Mouse (Mus musculus) neural tube, embryonic 14.5 days (tissue): ENCODE data around the gene Ufsp1. TPM values are rescaled to one million over a fixed set of nuclear protein-coding genes. Genes with fewer than 3 reads are reported as not detected.
A peak's percentile ranks its signal among the peaks of the same experiment; 100 is the strongest.
"Not testable (repeated sequence)": the region's sequence is repeated elsewhere in the genome, so short reads cannot be mapped to it uniquely, and the experiment has no call there.

Experiments used
- ATAC-seq: fragments of 200-750 bp; cut with Nextera tagmentation; 2 replicates; pipeline ENCODE4 v1.8.0; 2017; ENCODE audit warnings: low read depth, mild to moderate bottlenecking, moderate TSS enrichment, moderate library complexity
- H3K27ac ChIP-seq: fragments of 300-500 bp; sonication (generic); 2 replicates; pipeline ENCODE4 v1.5.1; 2014; ENCODE audit warnings: low read depth, mild to moderate bottlenecking, control low read depth, low read length, moderate library complexity, mixed read lengths
- H3K27me3 ChIP-seq: fragments of 300-500 bp; sonication (generic); 2 replicates; pipeline ENCODE4 v1.6.1; 2014; ENCODE audit warnings: low read length; ENCODE audit not compliant: control insufficient read depth, insufficient read depth
- H3K36me3 ChIP-seq: fragments of 300-500 bp; sonication (generic); 2 replicates; pipeline ENCODE4 v1.6.1; 2014; ENCODE audit warnings: low read length, mixed read lengths; ENCODE audit not compliant: control insufficient read depth, insufficient read depth
- H3K4me1 ChIP-seq: fragments of 300-500 bp; sonication (generic); 2 replicates; pipeline ENCODE4 v1.6.1; 2014; ENCODE audit warnings: low read length; ENCODE audit not compliant: control insufficient read depth, insufficient read depth
- H3K4me2 ChIP-seq: fragments of 300-500 bp; sonication (generic); 2 replicates; pipeline ENCODE4 v1.6.1; 2014; ENCODE audit warnings: mild to moderate bottlenecking, low read depth, low read length, control low read depth
- H3K4me3 ChIP-seq: fragments of 300-500 bp; sonication (generic); 2 replicates; pipeline ENCODE4 v1.5.1; 2014; ENCODE audit warnings: low read depth, low read length, control low read depth, mixed read lengths
- H3K9ac ChIP-seq: fragments of 300-500 bp; sonication (generic); replicated peaks from 2 replicates; pipeline ENCODE4 v1.6.1; 2014; ENCODE audit warnings: low read depth, mild to moderate bottlenecking, control low read depth, low read length, mixed read lengths
- H3K9me3 ChIP-seq: fragments of 300-500 bp; sonication (generic); 2 replicates; pipeline ENCODE4 v1.6.1; 2016; ENCODE audit warnings: low read length; ENCODE audit not compliant: control insufficient read depth
- WGBS: fragments of 180-500 bp; shearing (Covaris S2); extraction: QIAGEN DNeasy Blood & Tissue Kit; methylation state at CpG from one replicate; pipeline ENCODE4 v1.1.7; 2014; 5-methylcytosine and 5-hydroxymethylcytosine counted together
- polyA plus RNA-seq: library from polyadenylated mRNA; unstranded; fragments of >200 nt; fragmentation: Nextera tagmentation; extraction: Ambion mirVana; gene quantifications from 2 replicates; pipeline ENCODE4 v1.2.1, GENCODE M21; 2014

Ufsp1 gene
- 19.7 and 24.0 TPM in 2 replicates for polyA plus RNA-seq

GRCm38 (mm10) chr5:137293839-137294743, at the start of gene Ufsp1:
TSS of gene Ufsp1 (plus strand) at chr5:137294629.
- peak; percentile 97 for ATAC-seq
- Histone ChIP-seq H3K4me2 (peak within 1 kb of the TSS; percentile 63), H3K9ac (peak within 1 kb of the TSS; percentile 55), H3K27me3 (peaks cover 4% of the 10 kb centered on the region; the same call in 1 of the 2 replicates), H3K36me3 (peaks cover 40% of the 10 kb centered on the region), H3K4me3 (peak within 1 kb of the TSS; percentile 36), H3K4me1 (peaks cover 10% of the 10 kb centered on the region), H3K27ac (peak within 1 kb of the TSS; percentile 73), H3K9me3 (no peaks in the 10 kb centered on the region)
- under 1% methylated on average over 52 of the region's 52 CpGs for WGBS

- H3K27ac ChIP-seq = no peak overlapping the region
- H3K9me3 ChIP-seq = no peaks in the 10 kb centered on the region
- H3K36me3 ChIP-seq = no peaks in the 10 kb centered on the region
- H3K4me2 ChIP-seq = no peak overlapping the region
- ATAC-seq = no peak
- H3K4me3 ChIP-seq = no peak overlapping the region
- no peak overlapping the region for H3K9ac ChIP-seq
- 73% methylated on average over 14 of the region's 14 CpGs for WGBS
- H3K4me1 ChIP-seq = no peaks in the 10 kb centered on the region
- no peaks in the 10 kb centered on the region for H3K27me3 ChIP-seq
Observed at GRCm38 (mm10) chr5:137263897-137264720, 30.3 kb upstream of the Ufsp1 start.

GRCm38 (mm10) chr5:137264787-137265186, 29.6 kb upstream of the Ufsp1 start:
- WGBS = 94% methylated on average over 11 of the region's 11 CpGs
- H3K9ac ChIP-seq = no peak overlapping the region
- no peaks in the 10 kb centered on the region for H3K27me3 ChIP-seq
- H3K27ac ChIP-seq = no peak overlapping the region
- H3K4me2 ChIP-seq = no peak overlapping the region
- H3K4me1 ChIP-seq = no peaks in the 10 kb centered on the region
- H3K4me3 ChIP-seq = no peak overlapping the region
- ATAC-seq = no peak
- no peaks in the 10 kb centered on the region for H3K36me3 ChIP-seq
- H3K9me3 ChIP-seq = no peaks in the 10 kb centered on the region

- Histone ChIP-seq H3K36me3 (no peaks in the 10 kb centered on the region), H3K4me3 (no peak overlapping the region), H3K9me3 (no peaks in the 10 kb centered on the region), H3K27me3 (no peaks in the 10 kb centered on the region), H3K9ac (no peak overlapping the region), H3K27ac (no peak overlapping the region), H3K4me1 (no peaks in the 10 kb centered on the region), H3K4me2 (no peak overlapping the region)
- ATAC-seq = no peak
- 37% methylated on average over 12 of the region's 18 CpGs for WGBS
Observed at GRCm38 (mm10) chr5:137268131-137268910, 26.1 kb upstream of the Ufsp1 start.

GRCm38 (mm10) chr5:137277360-137278342, 16.8 kb upstream of the Ufsp1 start:
- H3K9me3 ChIP-seq = no peaks in the 10 kb centered on the region
- no peaks in the 10 kb centered on the region for H3K4me1 ChIP-seq
- H3K36me3 ChIP-seq = no peaks in the 10 kb centered on the region
- H3K4me3 ChIP-seq = no peak overlapping the region
- peak overlapping the region; percentile 4; the same call in 1 of the 2 replicates for H3K4me2 ChIP-seq
- 23% methylated on average over 18 of the region's 18 CpGs for WGBS
- H3K27me3 ChIP-seq = no peaks in the 10 kb centered on the region
- ATAC-seq = peak; percentile 73; the same call in 1 of the 2 replicates
- peak overlapping the region; percentile 46; the same call in 1 of the 2 replicates for H3K27ac ChIP-seq
- peak overlapping the region; percentile 1; the same call in 1 of the 2 replicates for H3K9ac ChIP-seq

- not testable (repeated sequence) for H3K9me3 ChIP-seq, H3K36me3 ChIP-seq, H3K9ac ChIP-seq, H3K27me3 ChIP-seq, ATAC-seq, H3K4me1 ChIP-seq, H3K27ac ChIP-seq, H3K4me3 ChIP-seq, H3K4me2 ChIP-seq
- 79% methylated on average over 5 of the region's 6 CpGs for WGBS
Observed at GRCm38 (mm10) chr5:137284411-137284810, 10.0 kb upstream of the Ufsp1 start.

- no peak overlapping the region for H3K4me3 ChIP-seq
- WGBS = 61% methylated on average over 5 of the region's 5 CpGs
- peaks cover 6% of the 10 kb centered on the region; the same call in 1 of the 2 replicates for H3K27me3 ChIP-seq
- no peak overlapping the region for H3K27ac ChIP-seq
- H3K9me3 ChIP-seq = no peaks in the 10 kb centered on the region
- H3K4me1 ChIP-seq = peaks cover 9% of the 10 kb centered on the region; the same call in 1 of the 2 replicates
- ATAC-seq = no peak
- no peak overlapping the region for H3K4me2 ChIP-seq
- H3K36me3 ChIP-seq = no peaks in the 10 kb centered on the region
- H3K9ac ChIP-seq = no peak overlapping the region
Observed at GRCm38 (mm10) chr5:137285045-137285444, 9.4 kb upstream of the Ufsp1 start.
